Mouse (Mus musculus): ENCODE data around the gene Cmklr1.
A peak's percentile ranks its signal among the peaks of the same experiment; 100 is the strongest.

Gene Cmklr1

GRCm38 (mm10) chr5:113590010-113590640 lies 60.1 kb downstream of the Cmklr1 start:
- no peak for DNase-seq (ENCODE audit: low read depth, low spot score)

GRCm38 (mm10) chr5:113586458-113586849 lies 63.8 kb downstream of the Cmklr1 start:
- DNase-seq (ENCODE audit: low read depth, low spot score): peak; percentile 80

GRCm38 (mm10) chr5:113585619-113586457 lies 64.4 kb downstream of the Cmklr1 start:
- peak; percentile 82 for DNase-seq (ENCODE audit: low read depth, low spot score)

GRCm38 (mm10) chr5:113584439-113584838 lies 65.8 kb downstream of the Cmklr1 start:
- DNase-seq (ENCODE audit: low read depth, low spot score): peak; percentile 29

- DNase-seq (ENCODE audit: low read depth, low spot score): no peak
These were observed 66.6 kb downstream of the Cmklr1 start for GRCm38 (mm10) chr5:113583424-113584162.

GRCm38 (mm10) chr5:113580801-113581200 lies 69.4 kb downstream of the Cmklr1 start:
- no peak for DNase-seq (ENCODE audit: low read depth, low spot score)

GRCm38 (mm10) chr5:113580248-113580647 lies 70.0 kb downstream of the Cmklr1 start:
- peak; percentile 89 for DNase-seq (ENCODE audit: low read depth, low spot score)

- no peak for DNase-seq (ENCODE audit: low read depth, low spot score)
These were observed 71.1 kb downstream of the Cmklr1 start for GRCm38 (mm10) chr5:113579128-113579527.

GRCm38 (mm10) chr5:113578428-113578827 lies 71.8 kb downstream of the Cmklr1 start:
- DNase-seq (ENCODE audit: low read depth, low spot score): no peak

GRCm38 (mm10) chr5:113577555-113577954 lies 72.7 kb downstream of the Cmklr1 start:
- peak; percentile 37 for DNase-seq (ENCODE audit: low read depth, low spot score)

- DNase-seq (ENCODE audit: low read depth, low spot score): peak; percentile 94
These were observed 80.0 kb downstream of the Cmklr1 start for GRCm38 (mm10) chr5:113570056-113570717.

- peak; percentile 47 for DNase-seq (ENCODE audit: low read depth, low spot score)
These were observed 84.4 kb downstream of the Cmklr1 start for GRCm38 (mm10) chr5:113565858-113566257.

GRCm38 (mm10) chr5:113565101-113565854 lies 84.9 kb downstream of the Cmklr1 start:
- no peak for DNase-seq (ENCODE audit: low read depth, low spot score)

- peak; percentile 23 for DNase-seq (ENCODE audit: low read depth, low spot score)
These were observed 85.8 kb downstream of the Cmklr1 start for GRCm38 (mm10) chr5:113564463-113564862.

All from ZHBTc4 (cell line).